In genomic region chr9:63953691-63954090, GRCm38 (mm10) we compare ENCODE assay signal across 9 mouse cellular contexts.
A peak's percentile ranks its signal among the peaks of the same experiment; 100 is the strongest.
DNase-seq lines count a peak whose midpoint lies in the region; ATAC-seq and TF ChIP-seq lines count a peak whose summit lies in the region.
"Had no signal": no experiment of that assay in that cellular context is flagged by ENCODE, and none has a peak within 500 bp of the region (broad histone marks: within the 10 kb centered on the region; RNA-seq: fewer than 3 reads in every experiment).

No protein-coding gene starts in this region.

- no peak for TF ChIP-seq POLR2A in brain, embryonic 14.5 days (IDR thresholded peaks at IDR 0.05; ENCODE audit: borderline replicate concordance, extremely low read depth, insufficient read depth, insufficient read length, poor library complexity, severe bottlenecking)
- TF ChIP-seq POLR2A in olfactory bulb, adult 2 months (IDR thresholded peaks at IDR 0.05; ENCODE audit: insufficient read depth, low read depth, low read length) = no peak

- TF ChIP-seq EP300 in liver, postnatal 0 days (IDR thresholded peaks at IDR 0.05; ENCODE audit: low read depth) = no peak

- no peak for TF ChIP-seq CTCF in layer of hippocampus, adult 2 months (conservative IDR thresholded peaks at IDR 0.05)
- no peak for TF ChIP-seq CTCF in brain, embryonic 14.5 days (IDR thresholded peaks at IDR 0.05; ENCODE audit: borderline replicate concordance, extremely low read depth, insufficient read depth, insufficient read length)
- TF ChIP-seq CTCF in olfactory bulb, adult 2 months (IDR thresholded peaks at IDR 0.05; ENCODE audit: insufficient read depth, low read depth, low read length) = no peak
- TF ChIP-seq CTCF in liver, postnatal 0 days (IDR thresholded peaks at IDR 0.05; ENCODE audit: low read depth) = no peak

- peak overlapping the region; percentile 40 for H3K4me2 ChIP-seq in hindbrain, embryonic 13.5 days
- no peak overlapping the region for H3K4me2 ChIP-seq in liver, postnatal 0 days (ENCODE audit: low read depth, low read length)
- H3K4me2 ChIP-seq: limb, embryonic 13.5 days had no signal

- 0 out of 2 replicates have a peak, but pooled peaks cover 3% of the 10 kb centered on the region for H3K27me3 ChIP-seq in hindbrain, embryonic 13.5 days
- no peaks in the 10 kb centered on the region for H3K27me3 ChIP-seq in liver, postnatal 0 days (ENCODE audit: insufficient read depth, low read length)
- H3K27me3 ChIP-seq: limb, embryonic 13.5 days had no signal

- H3K27ac ChIP-seq in layer of hippocampus, adult 2 months = peak overlapping the region; percentile 73
- H3K27ac ChIP-seq in hindbrain, embryonic 13.5 days = no peak overlapping the region
- H3K27ac ChIP-seq in olfactory bulb, adult 2 months (ENCODE audit: insufficient read depth, low read depth, low read length) = no peak overlapping the region
- H3K27ac ChIP-seq in liver, postnatal 0 days (ENCODE audit: low read depth) = no peak overlapping the region
- H3K27ac ChIP-seq: limb, embryonic 13.5 days had no signal

- peaks cover 18% of the 10 kb centered on the region for H3K4me1 ChIP-seq in hindbrain, embryonic 13.5 days (replicated peaks)
- peaks cover 5% of the 10 kb centered on the region; the same call in 1 of the 2 replicates for H3K4me1 ChIP-seq in olfactory bulb, adult 2 months (ENCODE audit: control insufficient read depth, insufficient read depth, low read length)
- H3K4me1 ChIP-seq in liver, postnatal 0 days (ENCODE audit: insufficient read depth) = peaks cover 8% of the 10 kb centered on the region

- peak overlapping the region; percentile 58; the same call in 1 of the 2 replicates for H3K9ac ChIP-seq in hindbrain, embryonic 13.5 days
- no peak overlapping the region for H3K9ac ChIP-seq in liver, postnatal 0 days (replicated peaks)
- H3K9ac ChIP-seq: limb, embryonic 13.5 days had no signal

- ATAC-seq in hindbrain, embryonic 13.5 days (ENCODE audit: low FRiP score) = no peak
- ATAC-seq in liver, postnatal 0 days = no peak

- H3K9me3 ChIP-seq in hindbrain, embryonic 13.5 days = no peaks in the 10 kb centered on the region
- no peaks in the 10 kb centered on the region for H3K9me3 ChIP-seq in liver, postnatal 0 days (ENCODE audit: low read length)
- H3K9me3 ChIP-seq: limb, embryonic 13.5 days had no signal

- peak overlapping the region; percentile 41 for H3K4me3 ChIP-seq in layer of hippocampus, adult 2 months
- peak overlapping the region; percentile 25 for H3K4me3 ChIP-seq in hindbrain, embryonic 13.5 days
- H3K4me3 ChIP-seq in olfactory bulb, adult 2 months (ENCODE audit: insufficient read depth, low read depth, low read length) = peak overlapping the region; percentile 17; the same call in 1 of the 2 replicates
- H3K4me3 ChIP-seq in liver, postnatal 0 days (ENCODE audit: low read depth, low read length) = no peak overlapping the region
- H3K4me3 ChIP-seq: limb, embryonic 13.5 days had no signal

- 46% methylated on average over 35 of the region's 35 CpGs for WGBS in hindbrain, embryonic 13.5 days
- WGBS in olfactory bulb, adult 2 months = 62% methylated on average over 35 of the region's 35 CpGs
- WGBS in liver, postnatal 0 days (ENCODE audit: insufficient replicate concordance) = 84% methylated on average over 35 of the region's 35 CpGs

- no peaks in the 10 kb centered on the region; the same call in 1 of the 2 replicates for H3K36me3 ChIP-seq in hindbrain, embryonic 13.5 days
- no peaks in the 10 kb centered on the region for H3K36me3 ChIP-seq in liver, postnatal 0 days (replicated peaks; ENCODE audit: insufficient read depth, low read length)

- peak; percentile 32 to 33 for DNase-seq in layer of hippocampus, adult 2 months (ENCODE audit: low spot score in 2 of 2)
- no peak for DNase-seq in layer of hippocampus, adult 9-10 months (ENCODE audit: low spot score)
- DNase-seq in brain, embryonic 14.5 days (ENCODE audit: low read depth) = peak; percentile 57
- no peak for DNase-seq in lung, adult 18-20 months
- DNase-seq in urinary bladder, adult 2 months (ENCODE audit: low spot score) = no peak
- DNase-seq in liver, postnatal 0 days = no peak

Comparison
In these comparisons a context has a peak if more than half of its experiments do, and no peak if none do; other contexts are left out.
1. DNase-seq: peak in layer of hippocampus, adult 2 months (2 of 2) and brain, embryonic 14.5 days (single experiment); none in layer of hippocampus, adult 9-10 months (single experiment), lung, adult 18-20 months (0 of 2), urinary bladder, adult 2 months (single experiment) and liver, postnatal 0 days (single experiment).